Comparison of ENCODE assay signal across 26 mouse cellular contexts in the genomic region with DNA sequence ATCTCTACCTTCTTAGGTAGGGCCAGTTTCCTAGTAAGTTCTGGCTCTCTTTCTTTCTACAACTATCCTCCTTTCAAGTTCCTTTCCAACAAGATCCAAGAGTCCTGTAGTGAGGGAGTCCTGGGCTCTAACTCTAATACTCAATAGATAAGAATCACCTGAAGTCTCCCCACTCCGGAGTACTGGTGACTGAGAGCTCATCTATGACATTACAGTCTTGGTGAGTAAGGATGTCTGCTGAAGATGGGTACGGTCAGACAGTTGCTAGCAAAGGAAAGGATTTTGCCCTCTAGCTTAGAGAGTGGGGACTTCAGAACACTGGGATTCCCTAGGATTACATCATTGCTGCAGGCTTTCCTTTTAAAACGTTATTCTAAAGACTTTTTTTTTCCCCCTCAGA. TPM values are rescaled to one million over a fixed set of nuclear protein-coding genes. Genes with fewer than 3 reads are reported as not detected.
A peak's percentile ranks its signal among the peaks of the same experiment; 100 is the strongest.
DNase-seq lines count a peak whose midpoint lies in the region; ATAC-seq and TF ChIP-seq lines count a peak whose summit lies in the region.
"Had no signal": no experiment of that assay in that cellular context is flagged by ENCODE, and none has a peak within 500 bp of the region (broad histone marks: within the 10 kb centered on the region; RNA-seq: fewer than 3 reads in every experiment).

No protein-coding gene starts in this region.

- H3K9ac ChIP-seq in kidney, postnatal 0 days (ENCODE audit: low read depth, low read length), result no peak overlapping the region
- H3K9ac ChIP-seq in midbrain, postnatal 0 days (replicated peaks; ENCODE audit: low read length, poor library complexity, severe bottlenecking), result no peak overlapping the region
- no peak overlapping the region for H3K9ac ChIP-seq in heart, embryonic 12.5 days
- H3K9ac ChIP-seq: liver, postnatal 0 days; stomach, embryonic 15.5 days had no signal

- no peak overlapping the region for H3K27ac ChIP-seq in kidney, postnatal 0 days
- H3K27ac ChIP-seq in midbrain, embryonic 10.5 days (replicated peaks), result no peak overlapping the region
- H3K27ac ChIP-seq in midbrain, postnatal 0 days (ENCODE audit: low read depth, low read length), result no peak overlapping the region
- no peak overlapping the region for H3K27ac ChIP-seq in heart, embryonic 12.5 days (ENCODE audit: poor library complexity, severe bottlenecking)
- H3K27ac ChIP-seq: stomach, embryonic 15.5 days had no signal

- peak; percentile 24; the same call in 1 of the 2 replicates for TF ChIP-seq CTCF in kidney, postnatal 0 days (IDR thresholded peaks at IDR 0.05; ENCODE audit: low read depth)
- peak; percentile 47 for TF ChIP-seq CTCF in midbrain, postnatal 0 days (IDR thresholded peaks at IDR 0.05)

- H3K4me1 ChIP-seq in kidney, postnatal 0 days (replicated peaks; ENCODE audit: insufficient read depth, low read length), result no peaks in the 10 kb centered on the region; the same call in 1 of the 2 replicates
- H3K4me1 ChIP-seq in midbrain, embryonic 10.5 days, result peaks cover 44% of the 10 kb centered on the region
- no peaks in the 10 kb centered on the region for H3K4me1 ChIP-seq in midbrain, postnatal 0 days (ENCODE audit: insufficient read depth, low read length)
- peaks cover 18% of the 10 kb centered on the region for H3K4me1 ChIP-seq in heart, embryonic 12.5 days (replicated peaks)

- H3K4me2 ChIP-seq in kidney, postnatal 0 days (ENCODE audit: low read length), result no peak overlapping the region
- H3K4me2 ChIP-seq in midbrain, postnatal 0 days (ENCODE audit: low read depth, low read length, poor library complexity, severe bottlenecking), result 0 out of 2 replicates have a peak overlapping the region, but pooled peaks have one; percentile 18
- H3K4me2 ChIP-seq in heart, embryonic 12.5 days, result no peak overlapping the region

- DNase-seq in embryo, embryonic 10 days (ENCODE audit: low spot score), result peak; percentile 18
- no peak for DNase-seq in embryo, embryonic 9.5 days (ENCODE audit: extremely low spot score)
- DNase-seq in kidney, postnatal 0 days (ENCODE audit: low spot score), result peak; percentile 36
- no peak for DNase-seq in kidney, postnatal 36 days
- peak; percentile 30 for DNase-seq in midbrain, embryonic 10.5 days (ENCODE audit: low spot score)
- no peak for DNase-seq in midbrain, postnatal 0 days (ENCODE audit: low spot score)
- no peak for DNase-seq in spleen, postnatal 4 days (ENCODE audit: low spot score in 2 of 2)
- DNase-seq: adrenal gland, postnatal 14 days; cerebellum, adult 18-20 months; cerebellum, postnatal 36 days; heart, postnatal 14 days; kidney, adult 2 months; kidney, postnatal 4 days; liver, postnatal 0 days; lung, postnatal 10 days; right cerebral cortex, postnatal 25 days; thymus, adult 18-20 months; thymus, postnatal 4 days had no signal

- H3K36me3 ChIP-seq in kidney, postnatal 0 days (ENCODE audit: insufficient read depth, low read length), result no peaks in the 10 kb centered on the region
- no peaks in the 10 kb centered on the region for H3K36me3 ChIP-seq in midbrain, embryonic 10.5 days
- no peaks in the 10 kb centered on the region for H3K36me3 ChIP-seq in midbrain, postnatal 0 days (ENCODE audit: insufficient read depth, low read length)
- no peaks in the 10 kb centered on the region for H3K36me3 ChIP-seq in heart, embryonic 12.5 days
- H3K36me3 ChIP-seq: stomach, embryonic 15.5 days had no signal

- H3K4me3 ChIP-seq in kidney, postnatal 0 days (replicated peaks; ENCODE audit: low read depth, low read length), result no peak overlapping the region
- H3K4me3 ChIP-seq in midbrain, embryonic 10.5 days, result no peak overlapping the region
- no peak overlapping the region for H3K4me3 ChIP-seq in midbrain, postnatal 0 days (ENCODE audit: low read depth, low read length)
- H3K4me3 ChIP-seq in heart, embryonic 12.5 days, result no peak overlapping the region
- H3K4me3 ChIP-seq: myocyte; stomach, embryonic 15.5 days had no signal

- ATAC-seq in kidney, postnatal 0 days (replicated peaks; ENCODE audit: low FRiP score, low read depth), result no peak
- no peak for ATAC-seq in midbrain, postnatal 0 days (ENCODE audit: low FRiP score)
- ATAC-seq in heart, embryonic 12.5 days (ENCODE audit: insufficient number of reproducible peaks, low FRiP score), result no peak
- ATAC-seq: Patski had no signal

- peaks cover 90% of the 10 kb centered on the region for H3K27me3 ChIP-seq in kidney, postnatal 0 days (ENCODE audit: insufficient read depth, low read length)
- H3K27me3 ChIP-seq in midbrain, embryonic 10.5 days (ENCODE audit: low read depth, poor library complexity, severe bottlenecking), result peaks cover 100% of the 10 kb centered on the region
- peaks cover 32% of the 10 kb centered on the region for H3K27me3 ChIP-seq in midbrain, postnatal 0 days (ENCODE audit: insufficient read depth, low read length)
- H3K27me3 ChIP-seq in heart, embryonic 12.5 days (replicated peaks), result peaks cover 79% of the 10 kb centered on the region
- H3K27me3 ChIP-seq: Patski had no signal

- 15% methylated on average over 3 of the region's 3 CpGs for WGBS in kidney, postnatal 0 days
- 10% methylated on average over 3 of the region's 3 CpGs for WGBS in midbrain, embryonic 10.5 days
- WGBS in midbrain, postnatal 0 days, result 11% methylated on average over 3 of the region's 3 CpGs
- 17% methylated on average over 3 of the region's 3 CpGs for WGBS in heart, embryonic 12.5 days

- H3K9me3 ChIP-seq in kidney, postnatal 0 days (replicated peaks; ENCODE audit: low read length), result no peaks in the 10 kb centered on the region
- no peaks in the 10 kb centered on the region for H3K9me3 ChIP-seq in midbrain, embryonic 10.5 days (replicated peaks)
- no peaks in the 10 kb centered on the region for H3K9me3 ChIP-seq in midbrain, postnatal 0 days (ENCODE audit: low read length)
- H3K9me3 ChIP-seq in heart, embryonic 12.5 days (replicated peaks), result no peaks in the 10 kb centered on the region
- H3K9me3 ChIP-seq: stomach, embryonic 15.5 days had no signal

RNA-seq across cellular contexts. Expression of a gene that starts 6.7 kb away (rescaled TPM):
- polyA plus RNA-seq in kidney, postnatal 0 days (2015; fragmentation: Nextera tagmentation; extraction: Ambion mirVana), result 26.6 and 29.6 TPM in 2 replicates
- polyA plus RNA-seq in midbrain, embryonic 10.5 days (2016; fragmentation: Nextera tagmentation; extraction: Ambion mirVana), result 42.2 and 42.7 TPM in 2 replicates
- 37.5 and 39.6 TPM in 2 replicates for total RNA-seq in midbrain, postnatal 0 days (2014; rRNA removed)
- 37.7 and 39.3 TPM in 2 replicates for polyA plus RNA-seq in midbrain, postnatal 0 days (2015; fragmentation: Nextera tagmentation; extraction: Ambion mirVana)
- 26.3 and 29.4 TPM in 2 replicates for polyA plus RNA-seq in heart, embryonic 12.5 days (2016; fragmentation: Nextera tagmentation; extraction: Ambion mirVana)

RNA-seq across cellular contexts. Expression of a gene that starts 7.1 kb away (rescaled TPM):
- polyA plus RNA-seq in kidney, postnatal 0 days (2015; fragmentation: Nextera tagmentation; extraction: Ambion mirVana), result 0.17 TPM in 1 of 2 replicates, not detected in the other
- 10.5 and 20.0 TPM in 2 replicates for polyA plus RNA-seq in midbrain, embryonic 10.5 days (2016; fragmentation: Nextera tagmentation; extraction: Ambion mirVana)
- 82.2 and 96.6 TPM in 2 replicates for total RNA-seq in midbrain, postnatal 0 days (2014; rRNA removed)
- 55.0 and 61.1 TPM in 2 replicates for polyA plus RNA-seq in midbrain, postnatal 0 days (2015; fragmentation: Nextera tagmentation; extraction: Ambion mirVana)
- 5.1 and 6.3 TPM in 2 replicates for polyA plus RNA-seq in heart, embryonic 12.5 days (2016; fragmentation: Nextera tagmentation; extraction: Ambion mirVana)
- total RNA-seq: liver, adult 2 months; megakaryocyte, adult 5-6 weeks had no signal
- polyA plus RNA-seq: CD4-positive, CD25-positive, alpha-beta regulatory T cell, adult 4 months; liver, adult 2 months; spleen, adult 2 months had no signal

Comparison
In these comparisons a context has a peak if more than half of its experiments do, and no peak if none do; other contexts are left out.
1. DNase-seq: peak in embryo, embryonic 10 days (single experiment), kidney, postnatal 0 days (single experiment) and midbrain, embryonic 10.5 days (single experiment); none in embryo, embryonic 9.5 days (single experiment), kidney, postnatal 36 days (0 of 2), midbrain, postnatal 0 days (single experiment) and spleen, postnatal 4 days (0 of 2).